Mouse (Mus musculus): ENCODE results near the gene Utp15. TPM values are rescaled to one million over a fixed set of nuclear protein-coding genes. Genes with fewer than 3 reads are reported as not detected.

Utp15 gene
- polyA plus RNA-seq, 1 experiment from 2014 or later: 12.3 TPM

- Histone ChIP-seq H3K27ac (no peak within 1 kb of the TSS), H3K79me2 (ENCODE audit: inconsistent target) (no peaks in the 10 kb centered on the region), H3K36me3 (ENCODE audit: inconsistent target) (peaks cover 4% of the 10 kb centered on the region; the same call in 1 of the 2 replicates), H3K4me3 (ENCODE audit: inconsistent target) (no peak within 1 kb of the TSS)
- 90% methylated on average over 5 of the region's 5 CpGs for WGBS (ENCODE audit: missing documents)
Measured at GRCm38 (mm10) chr13:98279686-98280085, 16.8 kb upstream of the Utp15 start, which contains the start of gene Gm21976. Gene Gm21976, plus strand, starts transcription at chr13:98279887.

DNA sequence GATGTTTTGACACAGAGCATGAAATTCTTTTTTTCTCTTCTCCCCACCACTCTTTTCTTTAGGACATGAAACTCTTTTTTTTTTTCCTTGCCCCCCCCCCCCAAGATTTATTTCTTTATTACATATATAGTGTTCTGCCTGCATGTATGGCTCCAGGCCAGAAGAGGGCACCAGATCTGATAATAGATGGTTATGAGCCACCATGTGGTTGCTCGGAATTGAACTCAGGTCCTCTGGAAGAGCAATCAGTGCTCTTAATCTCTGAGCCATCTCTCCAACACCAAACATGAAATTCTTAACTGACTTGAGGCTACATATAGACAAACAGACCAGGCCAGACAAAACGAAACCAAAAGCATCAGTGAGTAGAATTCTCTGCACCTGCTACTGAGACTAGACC, 14.7 kb upstream of the Utp15 start:
- Histone ChIP-seq H3K36me3 (ENCODE audit: inconsistent target) (peaks cover 23% of the 10 kb centered on the region), H3K4me3 (ENCODE audit: inconsistent target) (no peak overlapping the region), H3K27ac (no peak overlapping the region), H3K79me2 (ENCODE audit: inconsistent target) (no peaks in the 10 kb centered on the region)
- 97% methylated on average over 2 of the region's 2 CpGs for WGBS (ENCODE audit: missing documents)

DNA sequence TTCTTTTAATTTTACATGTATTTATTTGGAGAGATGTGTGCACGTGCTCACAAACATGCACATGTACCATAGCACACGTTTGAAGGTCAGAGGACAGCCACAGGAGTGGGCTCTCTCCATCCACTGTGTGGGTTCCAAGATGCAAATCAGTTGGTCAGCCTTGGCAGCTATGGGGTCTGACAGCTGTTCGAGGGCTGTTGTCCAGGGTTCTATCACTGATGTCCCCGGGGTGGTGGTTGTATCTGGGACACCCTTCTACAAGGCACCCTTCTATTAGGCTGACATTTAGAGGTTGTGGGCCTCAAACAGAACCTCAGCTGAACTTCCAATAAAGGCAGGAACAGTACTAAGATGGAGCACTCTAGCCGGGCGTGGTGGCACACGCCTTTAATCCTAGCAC, 13.4 kb upstream of the Utp15 start:
- Histone ChIP-seq H3K4me3 (ENCODE audit: inconsistent target) (no peak overlapping the region), H3K36me3 (ENCODE audit: inconsistent target) (peaks cover 36% of the 10 kb centered on the region), H3K79me2 (ENCODE audit: inconsistent target) (no peaks in the 10 kb centered on the region), H3K27ac (no peak overlapping the region)
- 83% methylated on average over 4 of the region's 7 CpGs for WGBS (ENCODE audit: missing documents)

GRCm38 (mm10) chr13:98275646-98276045, 12.8 kb upstream of the Utp15 start:
- 24% methylated on average over 4 of the region's 4 CpGs for WGBS (ENCODE audit: missing documents)
- Histone ChIP-seq H3K79me2 (ENCODE audit: inconsistent target) (no peaks in the 10 kb centered on the region), H3K36me3 (ENCODE audit: inconsistent target) (peaks cover 40% of the 10 kb centered on the region), H3K4me3 (ENCODE audit: inconsistent target) (no peak overlapping the region), H3K27ac (no peak overlapping the region)

DNA sequence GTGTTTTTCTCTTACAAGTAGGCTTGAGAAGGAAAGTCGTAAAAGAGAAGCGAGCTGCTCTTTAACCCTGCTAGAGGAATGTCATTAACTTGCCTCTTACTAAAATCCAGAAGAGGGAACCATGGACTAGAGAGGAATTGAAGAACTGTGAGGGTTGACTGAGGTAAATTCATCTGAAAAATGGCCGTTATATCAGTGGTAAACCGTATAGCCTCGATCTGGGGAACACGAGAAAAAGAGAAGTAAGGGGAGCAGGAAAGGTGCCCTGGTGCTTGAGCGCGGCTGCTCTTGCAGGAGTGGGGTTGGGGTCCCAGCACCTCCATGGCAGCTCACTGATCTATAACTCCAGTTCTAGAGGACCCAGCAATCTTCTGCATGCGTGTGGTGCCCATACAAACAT, 11.2 kb upstream of the Utp15 start:
- Histone ChIP-seq H3K36me3 (ENCODE audit: inconsistent target) (peaks cover 55% of the 10 kb centered on the region), H3K79me2 (ENCODE audit: inconsistent target) (no peaks in the 10 kb centered on the region), H3K27ac (no peak overlapping the region), H3K4me3 (ENCODE audit: inconsistent target) (no peak overlapping the region)
- WGBS (ENCODE audit: missing documents): 71% methylated on average over 9 of the region's 9 CpGs

DNA sequence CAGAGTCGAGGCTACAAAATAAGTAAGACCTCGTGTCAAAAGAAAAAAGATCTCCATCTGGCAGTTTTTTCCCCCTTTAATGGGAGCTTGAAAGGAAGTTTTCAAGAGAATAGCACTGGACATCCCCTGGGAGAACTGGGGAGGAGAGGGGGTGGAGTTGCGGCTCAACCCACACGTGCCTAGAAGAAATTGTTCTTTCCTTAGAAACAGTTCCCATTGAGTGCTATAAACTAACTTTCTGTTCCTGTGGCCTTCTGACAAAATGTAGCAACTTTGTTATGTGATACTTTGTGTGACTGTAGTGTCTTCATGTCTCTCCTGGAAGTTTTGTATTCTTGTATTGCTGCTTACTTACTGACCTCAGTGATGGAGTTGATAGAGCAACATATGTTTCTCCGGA, 1.3 kb upstream of the Utp15 start:
- Histone ChIP-seq H3K4me3 (ENCODE audit: inconsistent target) (peak overlapping the region; percentile 99), H3K27ac (no peak overlapping the region), H3K79me2 (ENCODE audit: inconsistent target) (peaks cover 37% of the 10 kb centered on the region), H3K36me3 (ENCODE audit: inconsistent target) (peaks cover 34% of the 10 kb centered on the region; the same call in 1 of the 2 replicates)
- WGBS (ENCODE audit: missing documents): 29% methylated on average over 5 of the region's 5 CpGs

DNA sequence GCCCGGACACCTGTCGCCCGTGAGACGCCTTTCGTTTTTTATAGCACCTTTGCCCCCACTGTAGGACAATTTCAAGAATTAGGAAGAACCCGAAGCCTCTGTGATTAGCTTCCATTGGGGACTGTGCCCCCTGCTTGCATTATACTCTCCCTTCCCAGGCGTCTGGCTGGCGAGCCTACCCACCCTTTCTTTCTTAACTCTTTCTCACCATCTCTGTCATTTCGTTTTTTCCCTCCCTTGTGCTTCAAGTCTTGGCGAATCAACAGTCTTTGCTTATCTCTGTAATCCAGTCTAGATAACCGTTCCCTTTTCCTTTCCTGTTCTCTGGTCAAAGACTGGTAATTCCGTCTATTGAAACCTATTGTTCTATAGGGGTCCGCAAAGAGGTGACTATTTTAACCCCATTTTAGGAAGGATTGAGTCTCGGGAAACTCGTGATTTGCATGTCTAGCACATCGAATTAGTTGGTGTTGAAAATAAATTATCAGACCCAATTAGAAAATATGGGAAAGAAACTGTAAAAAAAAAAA, 682 bp upstream of the Utp15 start:
- WGBS (ENCODE audit: missing documents): 2% methylated on average over 16 of the region's 16 CpGs
- peaks cover 35% of the 10 kb centered on the region; the same call in 1 of the 2 replicates for H3K36me3 ChIP-seq (ENCODE audit: inconsistent target)
- peak overlapping the region; percentile 41 for H3K27ac ChIP-seq

GRCm38 (mm10) chr13:98254921-98255320, 7.9 kb downstream of the Utp15 start:
- Histone ChIP-seq H3K36me3 (ENCODE audit: inconsistent target) (peaks cover 91% of the 10 kb centered on the region), H3K27ac (no peak overlapping the region), H3K79me2 (ENCODE audit: inconsistent target) (peaks cover 1% of the 10 kb centered on the region), H3K4me3 (ENCODE audit: inconsistent target) (no peak overlapping the region)
- WGBS (ENCODE audit: missing documents): 93% methylated on average over 9 of the region's 9 CpGs

More for the DNA sequence above, 682 bp upstream of the Utp15 start:
- peak overlapping the region; percentile 99 for H3K4me3 ChIP-seq (ENCODE audit: inconsistent target)
- peaks cover 37% of the 10 kb centered on the region for H3K79me2 ChIP-seq (ENCODE audit: inconsistent target)

- Histone ChIP-seq H3K36me3 (ENCODE audit: inconsistent target) (peaks cover 73% of the 10 kb centered on the region), H3K27ac (no peak overlapping the region), H3K4me3 (ENCODE audit: inconsistent target) (no peak overlapping the region), H3K79me2 (ENCODE audit: inconsistent target) (no peaks in the 10 kb centered on the region)
- WGBS (ENCODE audit: missing documents): 96% methylated on average over 10 of the region's 10 CpGs
Measured at GRCm38 (mm10) chr13:98249594-98249993, 13.2 kb downstream of the Utp15 start.

DNA sequence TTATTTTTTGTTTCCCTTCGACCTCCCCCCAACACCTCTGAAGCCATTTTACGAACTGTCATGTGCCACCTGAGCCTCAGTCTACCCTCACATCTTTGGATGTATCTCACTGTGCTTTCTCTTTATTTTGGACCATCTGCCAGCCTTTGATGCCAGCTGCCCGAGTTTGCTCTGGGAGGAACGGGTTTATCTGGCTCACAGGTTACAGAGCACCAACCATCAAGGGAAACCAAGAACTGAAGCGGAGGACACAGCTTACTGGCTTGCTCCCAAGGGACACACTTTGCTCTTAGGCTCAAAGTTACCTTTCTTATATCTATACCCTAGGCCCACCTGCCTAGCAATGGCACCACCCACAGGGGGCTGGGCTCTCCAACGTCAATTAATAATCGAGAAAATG, 17.5 kb downstream of the Utp15 start:
- Histone ChIP-seq H3K36me3 (ENCODE audit: inconsistent target) (peaks cover 35% of the 10 kb centered on the region), H3K27ac (no peak overlapping the region), H3K4me3 (ENCODE audit: inconsistent target) (no peak overlapping the region), H3K79me2 (ENCODE audit: inconsistent target) (no peaks in the 10 kb centered on the region)
- WGBS (ENCODE audit: missing documents): 89% methylated on average over 7 of the region's 7 CpGs

GRCm38 (mm10) chr13:98244571-98245350, 18.1 kb downstream of the Utp15 start:
- Histone ChIP-seq H3K79me2 (ENCODE audit: inconsistent target) (no peaks in the 10 kb centered on the region), H3K4me3 (ENCODE audit: inconsistent target) (no peak overlapping the region), H3K36me3 (ENCODE audit: inconsistent target) (peaks cover 28% of the 10 kb centered on the region), H3K27ac (no peak overlapping the region)
- 88% methylated on average over 2 of the region's 5 CpGs for WGBS (ENCODE audit: missing documents)

GRCm38 (mm10) chr13:98241531-98242282, 21.1 kb downstream of the Utp15 start:
- H3K36me3 ChIP-seq (ENCODE audit: inconsistent target): no peaks in the 10 kb centered on the region
- no peaks in the 10 kb centered on the region for H3K79me2 ChIP-seq (ENCODE audit: inconsistent target)
- no peak overlapping the region for H3K27ac ChIP-seq
- H3K4me3 ChIP-seq (ENCODE audit: inconsistent target): no peak overlapping the region
- WGBS (ENCODE audit: missing documents): 53% methylated on average over 9 of the region's 9 CpGs

DNA sequence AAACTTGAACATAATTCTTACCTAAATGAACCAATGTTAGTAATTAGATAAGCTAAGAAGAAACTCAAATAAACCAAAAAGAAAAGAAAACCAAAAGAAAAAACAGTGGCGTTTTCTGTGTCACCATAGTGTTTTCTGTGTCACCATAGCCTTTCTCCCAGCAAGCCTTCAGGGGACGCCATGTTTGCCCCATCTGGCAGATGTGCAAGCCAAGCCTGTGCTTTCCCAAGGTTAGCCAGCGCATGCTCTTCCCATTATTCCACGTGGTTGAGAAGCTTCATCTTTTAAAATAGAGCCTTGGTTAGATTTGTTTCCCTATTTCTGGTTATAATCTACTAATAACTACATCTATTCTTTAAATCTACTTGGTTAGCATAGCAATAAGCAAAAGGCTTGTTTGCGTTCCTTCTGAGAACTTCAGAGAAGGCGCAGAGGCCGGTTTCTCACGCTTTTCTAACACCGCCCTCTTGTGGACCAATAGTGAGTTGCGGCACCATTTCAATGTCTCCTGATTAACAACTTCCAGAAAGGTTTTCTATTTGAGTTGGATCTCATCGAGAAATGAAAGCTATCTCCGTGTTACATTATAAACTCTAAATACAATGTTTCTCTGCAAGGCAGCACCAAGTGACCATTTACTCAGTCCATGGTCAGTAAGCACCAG, 22.7 kb downstream of the Utp15 start:
- no peak overlapping the region for H3K4me3 ChIP-seq (ENCODE audit: inconsistent target)
- no peak overlapping the region for H3K27ac ChIP-seq
- WGBS (ENCODE audit: missing documents): 22% methylated on average over 12 of the region's 12 CpGs
- no peaks in the 10 kb centered on the region for H3K79me2 ChIP-seq (ENCODE audit: inconsistent target)
- no peaks in the 10 kb centered on the region for H3K36me3 ChIP-seq (ENCODE audit: inconsistent target)

DNA sequence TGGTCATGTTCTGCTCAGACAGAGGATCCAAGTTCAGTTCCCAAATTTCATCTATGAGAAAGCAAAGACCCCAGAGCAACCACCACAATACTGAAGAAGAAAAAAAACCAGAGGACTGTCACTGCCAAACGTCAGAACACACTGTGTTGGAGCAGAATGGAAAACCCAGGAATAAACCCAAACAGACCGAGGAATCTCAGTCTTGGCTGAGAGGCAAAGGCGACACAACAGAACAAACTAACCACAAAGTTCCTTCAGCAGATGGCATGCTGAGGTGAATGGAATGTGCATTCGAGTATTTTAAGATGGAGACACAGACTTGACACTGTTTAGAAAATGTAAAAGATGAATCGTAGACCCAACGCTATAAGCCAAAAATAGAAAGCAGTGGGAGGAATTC, 27.4 kb downstream of the Utp15 start:
- H3K4me3 ChIP-seq (ENCODE audit: inconsistent target): no peak overlapping the region
- no peaks in the 10 kb centered on the region for H3K36me3 ChIP-seq (ENCODE audit: inconsistent target)
- H3K27ac ChIP-seq: no peak overlapping the region
- WGBS (ENCODE audit: missing documents): 84% methylated on average over 6 of the region's 6 CpGs
- no peaks in the 10 kb centered on the region for H3K79me2 ChIP-seq (ENCODE audit: inconsistent target)

Data from macrophage (primary cell).